Mouse (Mus musculus) heart, adult 8-10 months (tissue): ENCODE results near the gene Mcpt9. TPM values are rescaled to one million over a fixed set of nuclear protein-coding genes. Genes with fewer than 3 reads are reported as not detected.
"Not testable (repeated sequence)": the region's sequence is repeated elsewhere in the genome, so short reads cannot be mapped to it uniquely, and the experiment has no call there.

Experiments
- DNase-seq: peaks from one replicate; pipeline ENCODE4 v3.0.0; 2022; ENCODE audit warnings: low spot score
- total RNA-seq, 4 experiments: library from RNA; stranded (reverse); gene quantifications; 2 replicates each; pipeline ENCODE4 v1.2.4; 2022

Mcpt9 gene
- not detected for total RNA-seq

GRCm38 (mm10) chr14:56030395-56030794 is at the start of gene Mcpt9:
Mcpt9 (minus strand) TSS chr14:56030495.
- DNase-seq, result not testable (repeated sequence)

- not testable (repeated sequence) for DNase-seq
These were observed 31.9 kb upstream of the Mcpt9 start, which contains the start of gene Mcpt4 for GRCm38 (mm10) chr14:56062213-56062612. Mcpt4 (minus strand) TSS chr14:56062313.

DNA sequence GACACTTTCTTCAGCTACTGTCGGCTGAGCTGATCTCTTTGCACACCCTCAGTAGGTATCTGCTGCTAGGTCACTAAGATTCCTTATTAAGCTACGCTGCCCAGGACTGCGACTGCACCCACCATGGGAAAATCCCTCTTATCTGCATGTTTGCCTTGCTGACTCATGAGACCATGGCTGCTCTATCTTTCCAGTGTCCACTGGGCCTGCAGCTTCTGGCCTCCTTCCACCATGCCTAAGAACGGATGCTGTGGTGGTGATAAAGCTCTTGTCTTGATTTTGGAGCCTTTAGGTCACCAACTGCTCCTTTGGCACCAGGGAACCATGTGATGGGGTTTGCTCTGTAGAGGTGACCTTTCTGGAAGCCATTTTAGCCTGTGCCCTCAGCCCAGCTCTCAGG is 27.4 kb upstream of the Mcpt9 start:
- no peak for DNase-seq

GRCm38 (mm10) chr14:56055408-56055807 is 25.1 kb upstream of the Mcpt9 start:
- no peak for DNase-seq

DNA sequence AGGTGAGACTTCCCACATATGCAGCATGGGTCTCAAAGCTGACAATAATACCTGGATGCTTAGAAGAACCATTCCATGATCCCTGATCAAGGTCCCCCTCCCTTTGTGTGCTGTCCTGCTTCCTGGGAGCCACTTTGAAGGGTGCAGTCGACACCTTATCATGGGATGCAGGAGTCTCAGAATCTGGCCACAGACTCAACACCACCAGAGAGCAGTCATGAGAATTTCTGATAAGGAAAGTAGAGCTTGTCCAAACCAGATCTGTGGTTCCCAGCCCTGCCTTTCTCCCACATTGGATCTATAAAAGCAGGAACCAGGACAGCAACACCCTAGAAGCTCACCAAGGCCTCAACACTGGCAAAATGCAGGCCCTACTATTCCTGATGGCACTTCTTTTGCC is 11.5 kb upstream of the Mcpt9 start, which contains the start of gene Mcpt2:
Mcpt2 (plus strand) TSS at position 250 of the 400 bp plus-strand sequence.
- not testable (repeated sequence) for DNase-seq

GRCm38 (mm10) chr14:56034433-56034832 is 4.1 kb upstream of the Mcpt9 start:
- DNase-seq, result no peak

GRCm38 (mm10) chr14:56021305-56021704 is 9.0 kb downstream of the Mcpt9 start:
- DNase-seq, result not testable (repeated sequence)

DNA sequence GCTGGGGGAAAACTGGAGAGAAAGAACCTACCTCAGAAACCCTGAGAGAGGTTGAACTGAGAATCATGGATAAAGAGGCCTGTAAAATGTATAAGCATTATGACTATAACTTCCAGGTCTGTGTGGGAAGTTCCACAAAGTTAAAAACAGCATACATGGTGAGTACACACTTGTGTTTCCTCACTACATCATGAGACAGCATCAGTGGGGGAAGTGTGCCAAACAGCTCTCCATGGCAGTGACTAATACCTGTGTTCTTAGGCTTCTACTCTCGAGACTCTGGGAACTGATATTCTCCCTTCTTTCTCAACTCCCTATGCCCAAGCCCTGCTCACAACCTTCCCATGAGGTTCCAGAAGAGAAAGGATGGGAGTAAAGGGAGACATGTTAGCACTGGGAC is 10.8 kb downstream of the Mcpt9 start:
- DNase-seq, result no peak

DNA sequence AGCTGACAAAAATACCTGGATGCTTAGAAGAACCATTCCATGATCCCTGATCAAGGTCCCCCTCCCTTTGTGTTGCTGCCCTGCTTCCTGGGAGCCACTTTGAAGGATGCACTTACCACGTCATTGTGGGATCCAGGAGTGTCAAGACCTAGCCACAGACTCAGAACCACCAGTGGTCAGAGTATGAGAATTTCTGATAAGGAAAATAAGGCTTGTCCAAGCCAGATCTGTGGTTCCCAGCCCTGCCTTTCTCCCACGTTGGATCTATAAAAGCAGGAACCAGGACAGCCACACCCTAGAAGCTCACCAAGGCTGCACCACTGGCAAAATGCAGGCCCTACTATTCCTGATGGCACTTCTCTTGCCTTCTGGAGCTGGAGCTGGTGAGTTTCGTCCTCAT is 12.6 kb downstream of the Mcpt9 start, which contains the start of gene Mcpt1:
Mcpt1 (plus strand) TSS at position 301 of the 400 bp plus-strand sequence.
- not testable (repeated sequence) for DNase-seq

DNA sequence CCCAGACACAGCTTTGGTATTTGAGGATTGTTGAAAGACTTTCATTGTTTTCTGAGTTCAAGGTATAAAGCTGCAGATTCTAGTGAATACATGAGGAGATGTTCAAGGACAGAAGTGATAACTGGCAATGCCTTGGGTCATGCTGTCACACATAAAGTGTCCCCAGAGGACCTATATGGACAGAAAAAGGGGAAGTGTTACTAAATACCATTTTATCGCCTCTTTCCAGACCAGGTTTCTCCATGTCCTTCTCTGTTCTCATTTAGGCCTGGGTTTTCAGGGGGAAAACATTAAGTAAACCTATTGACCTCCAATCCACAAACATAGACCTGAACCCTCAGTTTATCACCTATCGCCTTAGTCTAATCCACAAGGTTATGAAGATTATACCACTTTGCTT is 16.4 kb downstream of the Mcpt9 start:
- DNase-seq, result no peak

DNA sequence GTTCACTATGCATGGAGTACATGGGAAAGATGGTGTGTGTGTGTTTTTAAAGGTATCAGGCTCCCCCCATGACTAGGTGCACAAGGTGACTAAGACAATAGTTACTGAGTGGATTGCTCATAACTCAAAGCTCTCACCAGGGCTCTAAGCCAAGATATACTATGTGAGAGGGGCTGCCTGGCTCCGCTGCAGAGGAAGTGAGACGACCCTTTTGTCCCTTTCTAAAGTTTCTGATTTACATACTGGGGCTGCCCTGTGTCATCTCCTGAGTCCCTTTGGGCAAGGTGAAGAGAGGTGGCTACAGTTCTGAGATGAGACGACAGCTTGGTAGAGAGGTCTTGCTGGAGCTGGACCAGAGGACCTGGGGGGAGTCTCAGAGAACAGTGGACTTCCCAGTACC is 17.1 kb downstream of the Mcpt9 start:
- DNase-seq, result no peak

GRCm38 (mm10) chr14:55987464-55987863 is 42.8 kb downstream of the Mcpt9 start:
- DNase-seq, result not testable (repeated sequence)

Other genes with a start within 250 kb of the Mcpt9 start
- 10 to 100 TPM; 13.0 to 22.0 (median 16.4) TPM for gene Adcy4, start 246.4 kb downstream of the Mcpt9 start, total RNA-seq
- gene Ripk3, start 241.6 kb downstream of the Mcpt9 start, total RNA-seq, result 1 to 10 TPM; 2.2 to 6.2 (median 3.4) TPM
- 1 to 10 TPM; 3.3 to 4.2 (median 3.7) TPM for gene Nfatc4, start 207.4 kb downstream of the Mcpt9 start, total RNA-seq
- 10 to 100 TPM in 1 of 4 experiments, 1 to 10 TPM in 3; 4.4 to 11.5 (median 6.2) TPM for gene Nynrin, start 176.5 kb downstream of the Mcpt9 start, total RNA-seq
- under 1 TPM in 1 of 4 experiments, not detected in 3; 0.06 TPM for gene Cbln3, start 146.1 kb downstream of the Mcpt9 start, total RNA-seq
- 10 to 100 TPM in 2 of 4 experiments, 1 to 10 TPM in 2; 8.1 to 11.7 (median 10.3) TPM for gene Khnyn, start 145.5 kb downstream of the Mcpt9 start, total RNA-seq
- 100 to 1,000 TPM; 120 to 148 (median 130) TPM for gene Sdr39u1, start 130.2 kb downstream of the Mcpt9 start, total RNA-seq
- gene Cma1, start 85.8 kb downstream of the Mcpt9 start, total RNA-seq, result 1 to 10 TPM in 2 of 4 experiments, under 1 TPM in 2; 0.57 to 1.2 (median 0.99) TPM
- not detected for gene Cma2, start 79.5 kb downstream of the Mcpt9 start, total RNA-seq
- gene Mcpt1, start 12.5 kb downstream of the Mcpt9 start, total RNA-seq, result not detected
- gene Mcpt2, start 11.5 kb upstream of the Mcpt9 start, total RNA-seq, result not detected
- gene Mcpt4, start 31.8 kb upstream of the Mcpt9 start, total RNA-seq, result 1 to 10 TPM in 2 of 4 experiments, under 1 TPM in 2; 0.65 to 1.8 (median 1.1) TPM
- gene Mcpt8, start 54.8 kb upstream of the Mcpt9 start, total RNA-seq, result not detected
- not detected for gene Ctsg, start 72.1 kb upstream of the Mcpt9 start, total RNA-seq
- gene Gzme, start 90.1 kb upstream of the Mcpt9 start, total RNA-seq, result not detected
- gene Gzmd, start 102.1 kb upstream of the Mcpt9 start, total RNA-seq, result not detected
- not detected for gene Gzmg, start 129.1 kb upstream of the Mcpt9 start, total RNA-seq
- not detected for gene Gzmn, start 144.1 kb upstream of the Mcpt9 start, total RNA-seq
- not detected for gene Gzmf, start 180.9 kb upstream of the Mcpt9 start, total RNA-seq
- gene Gzmc, start 204.2 kb upstream of the Mcpt9 start, total RNA-seq, result not detected
- gene Gzmb, start 231.8 kb upstream of the Mcpt9 start, total RNA-seq, result not detected